Mouse (Mus musculus) intestine, embryonic 16.5 days (tissue): Measurements from ENCODE around the gene Ywhaq. TPM values are rescaled to one million over a fixed set of nuclear protein-coding genes. Genes with fewer than 3 reads are reported as not detected.
"Not testable (repeated sequence)": the region's sequence is repeated elsewhere in the genome, so short reads cannot be mapped to it uniquely, and the experiment has no call there.

ENCODE experiments used
- ATAC-seq: fragments of 200-750 bp; cut with Nextera tagmentation; 2 replicates; pipeline ENCODE4 v1.8.0; 2017; ENCODE audit warnings: moderate TSS enrichment, moderate library complexity
- H3K27ac ChIP-seq: fragments of 300-500 bp; sonication (generic); 2 replicates; pipeline ENCODE4 v1.5.1; 2014; ENCODE audit warnings: mild to moderate bottlenecking, low read length
- H3K27me3 ChIP-seq: fragments of 300-500 bp; sonication (generic); replicated peaks from 2 replicates; pipeline ENCODE4 v1.6.1; 2014; ENCODE audit warnings: low read length, control low read depth, mixed read lengths; ENCODE audit not compliant: control insufficient read depth, insufficient read depth
- H3K36me3 ChIP-seq: fragments of 300-500 bp; sonication (generic); 2 replicates; pipeline ENCODE4 v1.6.1; 2014; ENCODE audit warnings: low read length, control low read depth; ENCODE audit not compliant: control insufficient read depth, insufficient read depth
- H3K4me1 ChIP-seq: fragments of 300-500 bp; sonication (generic); 2 replicates; pipeline ENCODE4 v1.6.1; 2014; ENCODE audit warnings: low read length, control low read depth, mixed read lengths; ENCODE audit not compliant: control insufficient read depth, insufficient read depth
- H3K4me2 ChIP-seq: fragments of 300-500 bp; sonication (generic); 2 replicates; pipeline ENCODE4 v1.6.1; 2014; ENCODE audit warnings: low read depth, low read length, control low read depth
- H3K4me3 ChIP-seq: fragments of 300-500 bp; sonication (generic); 2 replicates; pipeline ENCODE4 v1.5.1; 2014; ENCODE audit warnings: mild to moderate bottlenecking, low read length
- H3K9ac ChIP-seq: fragments of 300-500 bp; sonication (generic); 2 replicates; pipeline ENCODE4 v1.6.1; 2014; ENCODE audit warnings: low read depth, low read length
- H3K9me3 ChIP-seq: fragments of 300-500 bp; sonication (generic); 2 replicates; pipeline ENCODE4 v1.6.1; 2016; ENCODE audit warnings: low read length, control low read depth; ENCODE audit not compliant: control insufficient read depth
- WGBS: fragments of 180-500 bp; shearing (Covaris S2); extraction: QIAGEN DNeasy Blood & Tissue Kit; methylation state at CpG from one replicate; pipeline ENCODE4 v1.1.7; 2014; 5-methylcytosine and 5-hydroxymethylcytosine counted together
- polyA plus RNA-seq: library from polyadenylated mRNA; unstranded; fragments of >200 nt; fragmentation: Nextera tagmentation; extraction: Ambion mirVana; gene quantifications from 2 replicates; pipeline ENCODE4 v1.2.1, GENCODE M21; 2015

Gene Ywhaq
- polyA plus RNA-seq, 1 experiment from 2014 or later = 562 TPM

GRCm38 (mm10) chr12:21418621-21419131 lies 1.2 kb upstream of the Ywhaq start:
- Histone ChIP-seq H3K4me3 (peak overlapping the region; percentile 89), H3K4me2 (peak overlapping the region; percentile 57), H3K27me3 (no peaks in the 10 kb centered on the region), H3K36me3 (peaks cover 2% of the 10 kb centered on the region; the same call in 1 of the 2 replicates), H3K27ac (peak overlapping the region; percentile 80), H3K9me3 (no peaks in the 10 kb centered on the region), H3K4me1 (peaks cover 20% of the 10 kb centered on the region), H3K9ac (peak overlapping the region; percentile 66)
- ATAC-seq = no peak
- 28% methylated on average over 11 of the region's 11 CpGs for WGBS

GRCm38 (mm10) chr12:21418083-21418482 lies 646 bp upstream of the Ywhaq start:
- no peaks in the 10 kb centered on the region for H3K9me3 ChIP-seq
- H3K4me1 ChIP-seq = peaks cover 20% of the 10 kb centered on the region
- peak overlapping the region; percentile 89 for H3K4me3 ChIP-seq
- WGBS = 4% methylated on average over 10 of the region's 10 CpGs
- ATAC-seq = no peak
- H3K36me3 ChIP-seq = peaks cover 3% of the 10 kb centered on the region; the same call in 1 of the 2 replicates
- peak overlapping the region; percentile 80 for H3K27ac ChIP-seq
- H3K4me2 ChIP-seq = peak overlapping the region; percentile 57
- peak overlapping the region; percentile 66 for H3K9ac ChIP-seq
- no peaks in the 10 kb centered on the region for H3K27me3 ChIP-seq

- no peak for ATAC-seq
Observed at GRCm38 (mm10) chr12:21416506-21416905, 931 bp downstream of the Ywhaq start.

GRCm38 (mm10) chr12:21410620-21411019 lies 6.8 kb downstream of the Ywhaq start:
- Histone ChIP-seq H3K27me3 (no peaks in the 10 kb centered on the region), H3K36me3 (peaks cover 30% of the 10 kb centered on the region), H3K4me2 (no peak overlapping the region), H3K4me3 (no peak overlapping the region), H3K4me1 (peaks cover 10% of the 10 kb centered on the region; the same call in 1 of the 2 replicates), H3K27ac (no peak overlapping the region), H3K9ac (no peak overlapping the region), H3K9me3 (no peaks in the 10 kb centered on the region)
- no peak for ATAC-seq
- 85% methylated on average over 2 of the region's 2 CpGs for WGBS

More at GRCm38 (mm10) chr12:21416506-21416905, 931 bp downstream of the Ywhaq start:
- H3K9ac ChIP-seq = peak overlapping the region; percentile 96
- peaks cover 13% of the 10 kb centered on the region for H3K36me3 ChIP-seq
- H3K27ac ChIP-seq = peak overlapping the region; percentile 9; the same call in 1 of the 2 replicates
- no peaks in the 10 kb centered on the region for H3K27me3 ChIP-seq
- peaks cover 20% of the 10 kb centered on the region for H3K4me1 ChIP-seq
- 0% methylated on average over 13 of the region's 15 CpGs for WGBS
- no peaks in the 10 kb centered on the region for H3K9me3 ChIP-seq
- H3K4me2 ChIP-seq = peak overlapping the region; percentile 72
- H3K4me3 ChIP-seq = peak overlapping the region; percentile 89

GRCm38 (mm10) chr12:21409651-21410050 lies 7.8 kb downstream of the Ywhaq start:
- no peak for ATAC-seq
- no peak overlapping the region for H3K27ac ChIP-seq
- H3K4me2 ChIP-seq = no peak overlapping the region
- WGBS = 96% methylated on average over 3 of the region's 3 CpGs
- H3K36me3 ChIP-seq = peaks cover 28% of the 10 kb centered on the region
- no peak overlapping the region for H3K9ac ChIP-seq
- no peaks in the 10 kb centered on the region for H3K9me3 ChIP-seq
- H3K4me1 ChIP-seq = no peaks in the 10 kb centered on the region
- H3K4me3 ChIP-seq = no peak overlapping the region
- no peaks in the 10 kb centered on the region for H3K27me3 ChIP-seq

- no peak overlapping the region for H3K27ac ChIP-seq
- no peak overlapping the region for H3K4me3 ChIP-seq
- no peaks in the 10 kb centered on the region for H3K27me3 ChIP-seq
- 85% methylated on average over 2 of the region's 2 CpGs for WGBS
- H3K9me3 ChIP-seq = no peaks in the 10 kb centered on the region
- peak; percentile 80 for ATAC-seq
- peaks cover 28% of the 10 kb centered on the region for H3K36me3 ChIP-seq
- H3K4me1 ChIP-seq = no peaks in the 10 kb centered on the region
- no peak overlapping the region for H3K4me2 ChIP-seq
- no peak overlapping the region for H3K9ac ChIP-seq
Observed at GRCm38 (mm10) chr12:21408789-21409367, 8.6 kb downstream of the Ywhaq start.

- H3K9ac ChIP-seq = no peak overlapping the region
- ATAC-seq = no peak
- WGBS = 94% methylated on average over 5 of the region's 5 CpGs
Observed at GRCm38 (mm10) chr12:21402771-21403170, 14.7 kb downstream of the Ywhaq start.

GRCm38 (mm10) chr12:21386201-21386600 lies 31.2 kb downstream of the Ywhaq start:
- Histone ChIP-seq H3K4me1 (no peaks in the 10 kb centered on the region), H3K4me3 (no peak overlapping the region), H3K4me2 (no peak overlapping the region), H3K9ac (no peak overlapping the region), H3K27me3 (no peaks in the 10 kb centered on the region), H3K9me3 (no peaks in the 10 kb centered on the region), H3K27ac (no peak overlapping the region), H3K36me3 (peaks cover 7% of the 10 kb centered on the region; the same call in 1 of the 2 replicates)
- 91% methylated on average over 2 of the region's 2 CpGs for WGBS
- no peak for ATAC-seq

More at GRCm38 (mm10) chr12:21402771-21403170, 14.7 kb downstream of the Ywhaq start:
- H3K9me3 ChIP-seq = no peaks in the 10 kb centered on the region
- H3K27ac ChIP-seq = no peak overlapping the region
- no peaks in the 10 kb centered on the region for H3K4me1 ChIP-seq
- H3K4me3 ChIP-seq = no peak overlapping the region
- H3K36me3 ChIP-seq = no peaks in the 10 kb centered on the region; the same call in 1 of the 2 replicates
- no peak overlapping the region for H3K4me2 ChIP-seq
- H3K27me3 ChIP-seq = no peaks in the 10 kb centered on the region

- not testable (repeated sequence) for ATAC-seq, H3K4me1 ChIP-seq, H3K36me3 ChIP-seq, H3K27ac ChIP-seq, H3K4me3 ChIP-seq, H3K9ac ChIP-seq, H3K27me3 ChIP-seq, H3K4me2 ChIP-seq, H3K9me3 ChIP-seq
- WGBS = 65% methylated on average over 6 of the region's 6 CpGs
Observed at GRCm38 (mm10) chr12:21378765-21379346, 38.6 kb downstream of the Ywhaq start.
